Mouse (Mus musculus): Measurements from ENCODE around the gene Apopt1. TPM values are rescaled to one million over a fixed set of nuclear protein-coding genes. Genes with fewer than 3 reads are reported as not detected.

Gene Apopt1
- polyA plus RNA-seq, 1 experiment: 8.4 TPM

- peaks cover 5% of the 10 kb centered on the region for H3K4me1 ChIP-seq (ENCODE audit: control insufficient read depth)
- H3K36me3 ChIP-seq (ENCODE audit: control insufficient read depth): no peaks in the 10 kb centered on the region
- no peak overlapping the region for H3K4me3 ChIP-seq (replicated peaks)
- no peaks in the 10 kb centered on the region for H3K27me3 ChIP-seq (ENCODE audit: control insufficient read depth)
- TF ChIP-seq GATA1 (IDR thresholded peaks at IDR 0.05; ENCODE audit: low read length) (no peak), TAL1 (IDR thresholded peaks at IDR 0.05; ENCODE audit: low read length) (no peak)
- H3K9me3 ChIP-seq (ENCODE audit: control insufficient read depth, low read length): no peaks in the 10 kb centered on the region
These were observed 15.4 kb upstream of the Apopt1 start for GRCm38 (mm10) chr12:111697708-111698107.

GRCm38 (mm10) chr12:111698346-111698913 is 14.6 kb upstream of the Apopt1 start:
- no peak for TF ChIP-seq GATA1 (IDR thresholded peaks at IDR 0.05; ENCODE audit: low read length)
- no peak for TF ChIP-seq TAL1 (IDR thresholded peaks at IDR 0.05; ENCODE audit: low read length)
- H3K9me3 ChIP-seq (ENCODE audit: control insufficient read depth, low read length): no peaks in the 10 kb centered on the region
- H3K27me3 ChIP-seq (ENCODE audit: control insufficient read depth): no peaks in the 10 kb centered on the region
- H3K4me1 ChIP-seq (ENCODE audit: control insufficient read depth): peaks cover 4% of the 10 kb centered on the region
- no peak overlapping the region for H3K4me3 ChIP-seq (replicated peaks)
- H3K36me3 ChIP-seq (ENCODE audit: control insufficient read depth): no peaks in the 10 kb centered on the region

GRCm38 (mm10) chr12:111699542-111699941 is 13.5 kb upstream of the Apopt1 start:
- TF ChIP-seq TAL1 (IDR thresholded peaks at IDR 0.05; ENCODE audit: low read length) (no peak), GATA1 (IDR thresholded peaks at IDR 0.05; ENCODE audit: low read length) (no peak)

GRCm38 (mm10) chr12:111700920-111701458 is 12.1 kb upstream of the Apopt1 start:
- TF ChIP-seq GATA1 (IDR thresholded peaks at IDR 0.05; ENCODE audit: low read length): no peak
- Histone ChIP-seq H3K4me3 (replicated peaks) (no peak overlapping the region), H3K27me3 (ENCODE audit: control insufficient read depth) (no peaks in the 10 kb centered on the region)

More at GRCm38 (mm10) chr12:111699542-111699941, 13.5 kb upstream of the Apopt1 start:
- Histone ChIP-seq H3K27me3 (ENCODE audit: control insufficient read depth) (no peaks in the 10 kb centered on the region), H3K9me3 (ENCODE audit: control insufficient read depth, low read length) (no peaks in the 10 kb centered on the region), H3K4me1 (ENCODE audit: control insufficient read depth) (no peaks in the 10 kb centered on the region), H3K36me3 (ENCODE audit: control insufficient read depth) (no peaks in the 10 kb centered on the region), H3K4me3 (replicated peaks) (no peak overlapping the region)

GRCm38 (mm10) chr12:111703301-111703700 is 9.8 kb upstream of the Apopt1 start:
- TF ChIP-seq TAL1 (IDR thresholded peaks at IDR 0.05; ENCODE audit: low read length) (no peak), GATA1 (IDR thresholded peaks at IDR 0.05; ENCODE audit: low read length) (no peak)
- H3K4me3 ChIP-seq (replicated peaks): no peak overlapping the region
- H3K9me3 ChIP-seq (ENCODE audit: control insufficient read depth, low read length): no peaks in the 10 kb centered on the region
- H3K36me3 ChIP-seq (ENCODE audit: control insufficient read depth): peaks cover 7% of the 10 kb centered on the region
- no peaks in the 10 kb centered on the region for H3K4me1 ChIP-seq (ENCODE audit: control insufficient read depth)
- no peaks in the 10 kb centered on the region for H3K27me3 ChIP-seq (ENCODE audit: control insufficient read depth)

More at GRCm38 (mm10) chr12:111700920-111701458, 12.1 kb upstream of the Apopt1 start:
- Histone ChIP-seq H3K9me3 (ENCODE audit: control insufficient read depth, low read length) (no peaks in the 10 kb centered on the region), H3K36me3 (ENCODE audit: control insufficient read depth) (no peaks in the 10 kb centered on the region), H3K4me1 (ENCODE audit: control insufficient read depth) (no peaks in the 10 kb centered on the region)

GRCm38 (mm10) chr12:111704609-111705008 is 8.5 kb upstream of the Apopt1 start:
- Histone ChIP-seq H3K27me3 (ENCODE audit: control insufficient read depth) (no peaks in the 10 kb centered on the region), H3K4me1 (ENCODE audit: control insufficient read depth) (no peaks in the 10 kb centered on the region), H3K4me3 (replicated peaks) (no peak overlapping the region), H3K36me3 (ENCODE audit: control insufficient read depth) (peaks cover 18% of the 10 kb centered on the region), H3K9me3 (ENCODE audit: control insufficient read depth, low read length) (no peaks in the 10 kb centered on the region)
- TF ChIP-seq GATA1 (IDR thresholded peaks at IDR 0.05; ENCODE audit: low read length): no peak

- Histone ChIP-seq H3K36me3 (ENCODE audit: control insufficient read depth) (peaks cover 26% of the 10 kb centered on the region), H3K9me3 (ENCODE audit: control insufficient read depth, low read length) (no peaks in the 10 kb centered on the region), H3K4me1 (ENCODE audit: control insufficient read depth) (peaks cover 2% of the 10 kb centered on the region; the same call in 1 of the 2 replicates), H3K27me3 (ENCODE audit: control insufficient read depth) (no peaks in the 10 kb centered on the region), H3K4me3 (replicated peaks) (no peak overlapping the region)
- no peak for TF ChIP-seq GATA1 (IDR thresholded peaks at IDR 0.05; ENCODE audit: low read length)
These were observed 7.7 kb upstream of the Apopt1 start for GRCm38 (mm10) chr12:111705186-111705973.

- H3K4me3 ChIP-seq (replicated peaks): no peak overlapping the region
- TF ChIP-seq TAL1 (IDR thresholded peaks at IDR 0.05; ENCODE audit: low read length) (no peak), GATA1 (IDR thresholded peaks at IDR 0.05; ENCODE audit: low read length) (no peak)
- H3K9me3 ChIP-seq (ENCODE audit: control insufficient read depth, low read length): no peaks in the 10 kb centered on the region
- peaks cover 23% of the 10 kb centered on the region for H3K4me1 ChIP-seq (ENCODE audit: control insufficient read depth)
- H3K27me3 ChIP-seq (ENCODE audit: control insufficient read depth): no peaks in the 10 kb centered on the region
- H3K36me3 ChIP-seq (ENCODE audit: control insufficient read depth): peaks cover 38% of the 10 kb centered on the region
These were observed 4.9 kb upstream of the Apopt1 start for GRCm38 (mm10) chr12:111708181-111708580.

- H3K4me3 ChIP-seq (replicated peaks): no peak overlapping the region
- peaks cover 39% of the 10 kb centered on the region for H3K4me1 ChIP-seq (ENCODE audit: control insufficient read depth)
- TF ChIP-seq TAL1 (IDR thresholded peaks at IDR 0.05; ENCODE audit: low read length) (no peak), GATA1 (IDR thresholded peaks at IDR 0.05; ENCODE audit: low read length) (no peak)
- no peaks in the 10 kb centered on the region for H3K27me3 ChIP-seq (ENCODE audit: control insufficient read depth)
- peaks cover 38% of the 10 kb centered on the region for H3K36me3 ChIP-seq (ENCODE audit: control insufficient read depth)
- no peaks in the 10 kb centered on the region for H3K9me3 ChIP-seq (ENCODE audit: control insufficient read depth, low read length)
These were observed 3.0 kb upstream of the Apopt1 start for GRCm38 (mm10) chr12:111710091-111710490.

All from erythroblast, embryonic 14.5 days (primary cell).